Comparison of ENCODE assay signal across 24 mouse cellular contexts in genomic region chr12:34195155-34195828, GRCm38 (mm10).
"Had no signal": no experiment of that assay in that cellular context is flagged by ENCODE, and none has a peak within 500 bp of the region (broad histone marks: within the 10 kb centered on the region; RNA-seq: fewer than 3 reads in every experiment).

No protein-coding gene starts in this region.

- H3K9me3 ChIP-seq: limb, embryonic 10.5 days; limb, embryonic 13.5 days; liver, embryonic 12.5 days; liver, embryonic 15.5 days; neural tube, embryonic 12.5 days; neural tube, embryonic 15.5 days had no signal

- ATAC-seq: intestine, postnatal 0 days; liver, embryonic 12.5 days; lung, postnatal 0 days had no signal

- H3K36me3 ChIP-seq: limb, embryonic 10.5 days; limb, embryonic 13.5 days; liver, embryonic 12.5 days; liver, embryonic 15.5 days; neural tube, embryonic 12.5 days; neural tube, embryonic 15.5 days had no signal

- H3K4me2 ChIP-seq: limb, embryonic 13.5 days; liver, embryonic 12.5 days; liver, embryonic 15.5 days; lung, embryonic 14.5 days; midbrain, embryonic 11.5 days; neural tube, embryonic 12.5 days; neural tube, embryonic 15.5 days had no signal

- H3K9ac ChIP-seq: limb, embryonic 13.5 days; liver, embryonic 12.5 days; liver, embryonic 15.5 days; lung, embryonic 14.5 days; neural tube, embryonic 12.5 days; neural tube, embryonic 15.5 days had no signal

- H3K4me3 ChIP-seq: layer of hippocampus, adult 2 months; limb, embryonic 10.5 days; limb, embryonic 13.5 days; liver, embryonic 12.5 days; liver, embryonic 15.5 days; neural tube, embryonic 12.5 days; neural tube, embryonic 15.5 days had no signal

- H3K4me1 ChIP-seq: liver, embryonic 12.5 days; liver, embryonic 15.5 days; neural tube, embryonic 12.5 days; neural tube, embryonic 15.5 days had no signal

- H3K27me3 ChIP-seq: limb, embryonic 13.5 days; liver, embryonic 12.5 days; liver, embryonic 15.5 days; neural tube, embryonic 12.5 days; neural tube, embryonic 15.5 days had no signal

- H3K27ac ChIP-seq: kidney, postnatal 0 days; layer of hippocampus, adult 2 months; limb, embryonic 10.5 days; limb, embryonic 13.5 days; liver, embryonic 12.5 days; liver, embryonic 15.5 days; macrophage; neural tube, embryonic 12.5 days; neural tube, embryonic 15.5 days; stomach, postnatal 0 days had no signal

- DNase-seq: kidney, adult 2 months; kidney, postnatal 25 days; layer of hippocampus, adult 9-11 months; liver; lung, embryonic 14.5 days; midbrain, embryonic 14.5 days; right cerebral cortex, adult 18-20 months; right cerebral cortex, postnatal 14 days; thymus, adult 2 months; thymus, postnatal 14 days; thymus, postnatal 4 days had no signal
